Mouse (Mus musculus) ES-E14 (cell line): ENCODE results near the gene Olfr251. TPM values are rescaled to one million over a fixed set of nuclear protein-coding genes. Genes with fewer than 3 reads are reported as not detected.
"Not testable (repeated sequence)": the region's sequence is repeated elsewhere in the genome, so short reads cannot be mapped to it uniquely, and the experiment has no call there.

ENCODE experiments used
- DNase-seq: peaks from one replicate; pipeline ENCODE4 v3.0.0-alpha.2; 2013; ENCODE audit warnings: low read depth, low spot score
- H3K27ac ChIP-seq: 2 replicates; pipeline ENCODE4 v1.5.1; 2012; ENCODE audit warnings: low read depth, mild to moderate bottlenecking, low read length, moderate library complexity, mixed read lengths; ENCODE audit not compliant: poor library complexity, insufficient read depth, severe bottlenecking
- H3K36me3 ChIP-seq: 2 replicates; pipeline ENCODE4 v1.6.1; 2012; ENCODE audit warnings: mild to moderate bottlenecking, low read length, moderate library complexity, mixed read lengths; ENCODE audit not compliant: control insufficient read depth, poor library complexity, insufficient read depth, severe bottlenecking
- H3K4me1 ChIP-seq, 2 experiments: fragments of 150-350 bp in 1 of 2; sonication (generic) in 1 of 2; 2 replicates each; pipeline ENCODE4 v1.6.1; 2012; ENCODE audit warnings: low read length in 2 of 2, mild to moderate bottlenecking in 1 of 2, mixed read lengths in 1 of 2; ENCODE audit not compliant: control insufficient read depth in 2 of 2, insufficient read depth in 2 of 2, poor library complexity in 1 of 2
- H3K4me3 ChIP-seq, 2 experiments: fragments of 150-350 bp in 1 of 2; sonication (generic) in 1 of 2; 2 replicates each; pipeline ENCODE4 v1.5.1; 2012; ENCODE audit warnings: low read length in 2 of 2, low read depth in 1 of 2, mild to moderate bottlenecking in 1 of 2, mixed read lengths in 1 of 2; ENCODE audit not compliant: insufficient read depth in 1 of 2, poor library complexity in 1 of 2, severe bottlenecking in 1 of 2
- H3K9ac ChIP-seq: 2 replicates; pipeline ENCODE4 v1.6.1; 2012; ENCODE audit warnings: low read depth, mild to moderate bottlenecking, low read length, mixed read lengths; ENCODE audit not compliant: poor library complexity, insufficient read depth, severe bottlenecking
- H3K9me3 ChIP-seq: fragments of 150-350 bp; sonication (generic); 2 replicates; pipeline ENCODE4 v1.6.1; 2012; ENCODE audit warnings: low read depth, mild to moderate bottlenecking, low read length; ENCODE audit not compliant: control insufficient read depth, insufficient read depth
- CHD2 ChIP-seq: IDR thresholded peaks from 2 replicates; pipeline ENCODE4 v1.6.1; 2014; ENCODE audit warnings: mild to moderate bottlenecking, low read depth, low read length, inconsistent platforms
- HCFC1 ChIP-seq: IDR thresholded peaks from 2 replicates; pipeline ENCODE4 v1.6.1; 2012; ENCODE audit warnings: low read length, inconsistent platforms, borderline replicate concordance; ENCODE audit not compliant: insufficient read depth
- MAFK ChIP-seq: IDR thresholded peaks from 2 replicates; pipeline ENCODE4 v1.6.1; 2014; ENCODE audit warnings: mild to moderate bottlenecking, low read depth, low read length, inconsistent platforms; ENCODE audit not compliant: insufficient read depth
- ZC3H11A ChIP-seq: IDR thresholded peaks from 2 replicates; pipeline ENCODE4 v1.6.1; 2012; ENCODE audit warnings: low read depth, mild to moderate bottlenecking, inconsistent platforms, low read length, borderline replicate concordance
- ZNF384 ChIP-seq: IDR thresholded peaks from 2 replicates; pipeline ENCODE4 v1.6.1; 2012; ENCODE audit warnings: low read depth, low read length, inconsistent platforms
- in situ Hi-C, 2 experiments: fragments of 600-800 bp; cut with MboI; formaldehyde crosslinking; loops; one replicate each; pipeline ENCODE4 v1.15.1; 2025; ENCODE audit warnings: low sequenced_read_pairs in 2 of 2, inconsistent platforms in 1 of 2; ENCODE audit not compliant: unreplicated experiment in 2 of 2
- total RNA-seq: library from RNA; depleted of rRNA; stranded (reverse); fragments of 300-350 nt; gene quantifications from 2 replicates; pipeline ENCODE4 v1.2.3, GENCODE M21; 2012

Olfr251 gene
- total RNA-seq, 1 experiment, result not detected

DNA sequence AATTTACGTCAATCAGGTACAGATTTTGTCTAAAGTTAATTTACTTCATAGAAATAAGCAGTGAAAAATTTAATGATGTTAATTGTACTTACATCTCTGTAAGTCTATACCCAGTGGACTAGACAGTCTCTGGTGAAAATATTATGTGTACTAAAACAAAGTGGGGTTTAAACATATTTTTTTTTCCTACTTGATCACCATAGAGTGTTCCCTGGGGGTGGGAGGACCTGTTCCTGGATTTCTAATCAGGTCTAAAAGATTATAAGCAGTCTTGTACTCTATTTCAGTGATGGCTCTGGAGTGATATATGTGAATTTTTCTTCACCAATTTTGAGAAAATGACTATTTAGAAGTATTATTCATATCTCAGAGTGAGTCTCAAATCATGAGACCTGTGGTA, 24.5 kb downstream of the Olfr251 start, which contains the start of gene Olfr147:
Gene Olfr147, plus strand, starts transcription at position 301 of the 400 bp plus-strand sequence.
- Histone ChIP-seq H3K4me3 (no peak within 1 kb of the TSS), H3K4me1 (0 out of 4 replicates have a peak, but pooled peaks cover 0 to 1% of the 10 kb centered on the region in 2 experiments), H3K36me3 (no peaks in the 10 kb centered on the region), H3K27ac (no peak within 1 kb of the TSS), H3K9me3 (no peaks in the 10 kb centered on the region), H3K9ac (no peak within 1 kb of the TSS)
- no peak for TF ChIP-seq ZC3H11A
- no peak for TF ChIP-seq MAFK
- no peak for TF ChIP-seq HCFC1
- TF ChIP-seq ZNF384, result no peak
- TF ChIP-seq CHD2, result no peak
- DNase-seq, result no peak
- in situ Hi-C loops, result no loop called here

- H3K9me3 ChIP-seq, H3K9ac ChIP-seq, H3K4me1 ChIP-seq, H3K36me3 ChIP-seq, in situ Hi-C loops, DNase-seq, H3K4me3 ChIP-seq: not testable (repeated sequence)
- H3K27ac ChIP-seq, result peak overlapping the region; percentile 93; the same call in 1 of the 2 replicates
Observed at GRCm38 (mm10) chr9:38407502-38407901, 30.6 kb downstream of the Olfr251 start.

DNA sequence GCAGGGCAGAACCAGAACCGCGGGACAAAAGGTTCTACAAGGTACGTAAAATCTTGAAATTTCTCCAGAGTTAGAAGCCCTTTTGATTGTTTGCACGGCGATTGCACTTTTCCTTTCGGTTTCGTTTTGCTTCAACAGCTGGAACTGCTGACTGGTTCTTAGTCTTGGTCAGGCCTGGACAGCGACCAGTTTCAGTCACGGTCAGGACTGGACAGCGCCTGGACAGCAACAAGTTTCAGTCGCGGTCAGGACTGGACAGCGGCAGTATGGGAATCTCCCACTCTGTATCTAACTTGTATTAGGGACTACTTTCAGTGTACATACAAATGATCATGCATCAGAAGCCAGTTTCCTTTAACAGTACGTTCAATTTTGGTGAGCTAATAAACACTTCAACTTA, 36.6 kb downstream of the Olfr251 start:
- H3K9ac ChIP-seq, in situ Hi-C loops, H3K27ac ChIP-seq, H3K4me1 ChIP-seq, DNase-seq, H3K9me3 ChIP-seq, H3K36me3 ChIP-seq, H3K4me3 ChIP-seq: not testable (repeated sequence)

- Histone ChIP-seq H3K4me1 (no peaks in the 10 kb centered on the region), H3K9me3 (peaks cover 4% of the 10 kb centered on the region; the same call in 1 of the 2 replicates), H3K4me3 (no peak overlapping the region), H3K36me3 (no peaks in the 10 kb centered on the region), H3K9ac (no peak overlapping the region), H3K27ac (peak overlapping the region; percentile 40; the same call in 1 of the 2 replicates)
- no peak for DNase-seq
- no peak for TF ChIP-seq HCFC1
- no peak for TF ChIP-seq ZC3H11A
- no peak for TF ChIP-seq MAFK
- TF ChIP-seq CHD2, result no peak
- TF ChIP-seq ZNF384, result no peak
- in situ Hi-C loops, result no loop called here
Observed at GRCm38 (mm10) chr9:38423801-38424200, 46.9 kb downstream of the Olfr251 start.

- in situ Hi-C loops, result no loop called here
- H3K27ac ChIP-seq, result no peak overlapping the region
Observed at GRCm38 (mm10) chr9:38427026-38427425, 50.1 kb downstream of the Olfr251 start.

More at GRCm38 (mm10) chr9:38427026-38427425, 50.1 kb downstream of the Olfr251 start:
- TF ChIP-seq ZNF384, result no peak
- Histone ChIP-seq H3K4me1 (no peaks in the 10 kb centered on the region), H3K9me3 (no peaks in the 10 kb centered on the region), H3K4me3 (no peak overlapping the region), H3K36me3 (no peaks in the 10 kb centered on the region), H3K9ac (no peak overlapping the region)
- DNase-seq, result no peak
